Mouse (Mus musculus): ENCODE results near the gene Ank. TPM values are rescaled to one million over a fixed set of nuclear protein-coding genes. Genes with fewer than 3 reads are reported as not detected.

Gene Ank
- polyA plus RNA-seq (2015; fragmentation: Nextera tagmentation; extraction: Ambion mirVana), result 13.7 and 13.9 TPM in 2 replicates

GRCm38 (mm10) chr15:27466131-27467080 lies at the start of gene Ank:
Ank (plus strand) TSS chr15:27466677.

GRCm38 (mm10) chr15:27630601-27631383 lies 164.3 kb downstream of the Ank start, which contains the start of gene Otulin:
Otulin (minus strand) TSS chr15:27630693.

Other genes with a start within 250 kb of the Ank start
- gene Otulin, start 164.0 kb downstream of the Ank start, polyA plus RNA-seq (2015; fragmentation: Nextera tagmentation; extraction: Ambion mirVana), result 29.6 and 31.8 TPM in 2 replicates
- gene Otulinl, start 214.9 kb downstream of the Ank start, polyA plus RNA-seq (2015; fragmentation: Nextera tagmentation; extraction: Ambion mirVana), result 20.6 and 38.8 TPM in 2 replicates

All from spleen, postnatal 0 days (tissue).